Mouse (Mus musculus): ENCODE measurements around the gene H2al1m.
"Not testable (repeated sequence)": the region's sequence is repeated elsewhere in the genome, so short reads cannot be mapped to it uniquely, and the experiment has no call there.

H2al1m gene

DNA sequence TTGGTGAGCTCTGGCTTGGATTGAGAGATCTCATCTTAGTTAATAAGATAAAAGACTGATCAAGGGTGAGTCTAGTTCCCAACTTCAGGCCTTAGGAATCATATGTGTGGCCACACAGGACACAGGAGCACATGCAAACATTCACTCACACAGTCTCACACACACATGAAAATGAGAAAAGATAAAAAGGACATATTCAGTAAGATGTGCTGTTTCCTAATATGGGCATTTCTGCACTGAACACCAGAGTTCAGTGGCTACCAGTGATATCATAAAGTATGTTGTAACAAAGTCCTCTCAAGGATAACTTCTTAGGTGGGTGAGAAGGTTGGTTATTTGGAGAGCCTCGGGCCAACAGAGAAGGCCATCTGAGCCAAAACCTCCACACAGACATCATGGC is at the start of gene H2al1m:
TSS of gene H2al1m (plus strand) at position 301 of the 400 bp plus-strand sequence.
- not testable (repeated sequence) for DNase-seq

DNA sequence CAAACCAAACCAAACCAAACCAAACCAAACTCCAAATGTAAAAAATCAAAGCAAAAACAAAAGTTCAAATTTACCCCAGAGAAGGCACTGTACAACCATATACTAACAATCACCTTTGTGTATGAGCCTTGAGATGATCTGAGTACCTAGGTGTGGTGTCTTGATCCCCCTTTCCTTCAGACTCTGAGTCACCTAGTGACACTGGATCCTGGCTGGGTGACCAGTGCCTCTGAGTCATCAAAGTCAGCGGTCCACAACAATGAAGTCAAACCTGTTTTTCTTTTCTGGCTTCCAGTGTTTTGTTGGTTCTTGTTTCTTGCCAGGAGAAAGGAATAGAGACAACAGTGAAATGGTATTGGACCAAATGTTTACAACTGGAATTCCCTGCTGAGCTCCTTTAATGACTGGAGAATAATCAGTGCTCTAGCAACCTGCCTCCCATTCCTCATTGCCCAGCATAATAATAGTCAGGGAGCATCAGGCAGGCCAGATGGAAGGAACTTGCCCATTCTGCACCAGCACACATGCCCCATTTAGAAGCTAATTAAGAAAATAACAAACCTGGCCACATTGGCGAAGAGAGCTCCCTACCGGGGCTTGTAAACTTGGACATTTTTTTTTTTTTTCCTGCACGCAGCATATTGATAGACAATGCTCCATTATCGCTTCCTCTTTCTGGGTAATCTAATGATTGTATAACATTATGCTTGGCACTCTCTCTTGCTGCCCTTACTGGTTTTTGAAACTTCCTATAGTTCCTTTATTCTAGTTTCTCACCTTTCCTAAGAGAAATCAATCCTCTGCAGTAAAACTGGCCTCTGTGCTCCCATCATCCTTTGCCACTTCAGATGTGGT is 42.6 kb upstream of the H2al1m start:
- DNase-seq: no peak

DNA sequence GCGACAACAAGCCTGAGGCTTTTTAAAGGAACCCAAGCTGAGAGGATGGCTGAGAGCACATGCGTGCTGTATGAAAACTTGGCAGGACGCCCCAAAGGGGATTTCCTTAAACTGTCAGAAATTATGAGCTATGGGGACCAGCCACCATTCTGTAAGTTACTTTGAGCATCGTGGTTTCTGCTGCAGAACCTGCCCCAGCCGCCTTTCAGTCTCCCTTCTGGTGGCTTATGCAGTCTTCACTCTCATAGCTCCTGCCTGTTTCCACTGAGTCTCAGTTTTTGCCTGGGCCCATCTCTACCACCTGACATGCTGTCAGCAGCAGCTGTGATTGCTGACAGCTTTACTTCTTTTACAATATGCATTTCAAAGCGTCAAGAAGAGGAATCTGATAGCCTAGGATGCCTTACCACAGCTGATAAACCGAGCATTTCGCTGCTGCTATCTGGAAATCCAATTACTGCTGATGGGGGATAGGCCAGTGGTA is 40.1 kb upstream of the H2al1m start:
- no peak for DNase-seq

DNA sequence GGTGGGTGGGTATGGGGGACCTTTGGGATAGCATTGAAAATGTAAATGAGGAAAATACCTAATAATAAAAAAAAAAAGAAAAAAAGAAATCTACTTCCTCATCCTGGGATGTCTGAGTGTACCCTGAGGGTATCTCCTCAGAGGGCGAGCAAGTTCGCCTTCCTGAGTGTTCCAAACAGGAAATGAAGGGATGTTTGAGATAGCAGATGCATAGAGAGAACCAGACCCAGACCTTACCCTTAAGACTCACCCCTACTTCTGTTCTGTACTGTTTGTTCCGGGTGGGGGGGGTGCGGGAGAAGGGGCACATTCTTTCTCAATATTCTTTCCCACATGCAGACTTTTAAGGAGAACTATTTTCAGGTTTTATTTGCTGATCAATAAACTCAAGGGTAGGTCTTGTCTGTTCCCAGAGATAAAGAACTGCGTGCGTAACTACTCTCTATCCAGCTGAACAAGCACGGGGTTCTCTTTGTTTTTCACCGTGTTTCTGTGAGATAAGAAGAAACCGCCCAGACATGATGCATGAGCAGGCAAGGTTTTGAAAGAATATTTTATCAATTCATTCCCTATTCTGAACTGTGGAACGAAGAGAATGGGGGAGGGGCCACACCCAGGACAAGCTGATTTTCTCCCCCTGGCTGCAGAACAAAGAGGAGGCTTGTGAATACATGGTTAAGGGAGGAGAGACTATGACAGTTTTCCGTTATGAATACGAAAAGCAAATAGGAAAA is 38.8 kb upstream of the H2al1m start:
- DNase-seq: no peak

DNA sequence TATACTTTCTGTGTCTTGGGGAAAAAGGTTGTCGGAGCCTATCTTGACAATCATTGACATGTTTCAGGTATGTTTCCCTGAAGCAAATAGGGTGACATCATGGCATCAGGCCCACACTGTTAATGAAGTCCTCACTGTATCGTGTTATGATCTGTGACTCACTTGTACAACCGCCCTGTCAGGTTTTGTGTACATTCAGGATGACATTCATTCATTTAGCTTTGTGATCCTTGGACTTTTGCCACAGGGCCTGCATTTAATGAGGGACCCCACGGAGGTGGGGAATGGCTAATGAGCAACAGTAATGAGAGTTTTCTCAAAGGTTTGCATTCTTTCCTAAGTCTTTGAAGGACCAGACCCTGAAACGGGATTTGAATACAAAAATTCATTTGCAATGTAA is 34.7 kb upstream of the H2al1m start:
- DNase-seq: no peak

DNA sequence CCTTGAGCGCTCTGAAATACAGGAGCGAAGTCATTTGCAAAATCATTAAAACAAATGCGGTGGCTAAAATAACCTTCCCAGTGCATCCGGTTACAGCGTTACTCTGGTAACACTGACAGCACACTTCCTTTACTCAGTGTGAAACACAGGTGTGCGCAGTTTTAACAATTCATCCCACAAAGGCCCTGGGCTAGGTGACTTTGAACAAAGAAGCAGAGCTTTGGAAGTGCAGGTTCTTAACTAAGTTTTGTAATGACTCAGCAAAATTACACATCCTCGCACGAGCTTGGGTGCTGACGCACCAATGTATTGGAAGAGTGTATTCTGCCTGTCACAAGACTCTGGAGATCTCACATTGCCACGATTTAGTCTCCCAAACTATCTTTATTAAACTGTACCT is 29.6 kb upstream of the H2al1m start:
- DNase-seq: peak in 1 of 2 experiments; percentile 8

DNA sequence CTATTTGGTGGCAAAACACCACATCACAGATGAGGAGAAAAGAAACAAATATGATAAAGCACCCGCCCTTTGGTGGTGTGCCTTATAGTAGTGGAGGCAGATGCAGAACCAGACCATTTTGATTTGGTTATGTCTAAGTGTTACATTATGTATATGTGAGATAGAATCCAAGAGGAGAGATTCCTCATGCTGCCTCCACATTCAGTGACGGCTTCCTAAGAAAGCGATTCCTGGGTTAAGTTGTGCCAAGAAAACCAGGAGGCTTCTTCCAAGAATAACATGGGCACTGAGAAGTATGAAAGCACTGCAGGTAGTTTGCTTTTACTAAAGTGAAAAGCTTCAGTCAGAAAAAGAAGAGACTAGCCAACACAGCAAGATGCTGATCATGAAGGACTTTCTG is 28.7 kb upstream of the H2al1m start:
- no peak for DNase-seq

DNA sequence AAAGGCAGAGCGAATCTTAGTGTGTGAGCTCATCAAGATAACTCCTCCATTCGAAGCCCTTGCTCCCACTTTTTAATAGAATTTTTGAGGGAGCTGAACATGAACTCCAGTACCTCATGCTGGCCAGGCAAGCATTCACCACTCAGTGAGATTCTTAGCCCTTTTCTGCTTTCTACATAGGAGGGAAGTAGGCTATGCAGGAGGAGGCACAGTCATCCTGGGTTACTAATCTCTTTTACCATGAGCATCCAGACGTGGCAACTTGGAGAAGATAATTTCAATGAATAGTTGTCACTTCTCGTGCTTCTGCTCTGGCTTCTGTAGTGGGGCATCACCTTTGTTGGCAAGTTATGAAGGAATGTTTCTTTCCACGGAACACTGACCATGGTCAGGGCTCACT is 26.8 kb upstream of the H2al1m start, which contains the start of gene Gm14862:
TSS of gene Gm14862 (minus strand) at position 134 of the 400 bp plus-strand sequence.
- no peak for DNase-seq

DNA sequence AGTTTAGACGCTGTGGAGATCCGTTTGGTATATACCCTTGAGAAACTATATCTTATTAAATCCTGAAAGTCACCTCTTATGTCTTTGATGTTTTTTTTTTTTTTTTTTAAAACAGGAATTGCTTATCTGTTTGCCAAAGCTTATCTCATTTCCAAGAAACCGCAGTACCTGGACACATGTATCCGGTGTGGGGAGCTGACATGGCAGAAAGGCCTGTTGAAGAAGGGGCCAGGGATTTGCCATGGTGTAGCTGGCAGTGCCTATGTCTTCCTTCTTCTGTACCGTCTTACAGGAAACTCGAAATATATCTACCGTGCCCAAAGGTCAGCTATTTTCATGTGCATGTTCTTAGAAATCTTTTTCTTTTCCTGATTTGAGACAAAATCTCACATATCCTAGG is 25.7 kb upstream of the H2al1m start:
- no peak for DNase-seq

DNA sequence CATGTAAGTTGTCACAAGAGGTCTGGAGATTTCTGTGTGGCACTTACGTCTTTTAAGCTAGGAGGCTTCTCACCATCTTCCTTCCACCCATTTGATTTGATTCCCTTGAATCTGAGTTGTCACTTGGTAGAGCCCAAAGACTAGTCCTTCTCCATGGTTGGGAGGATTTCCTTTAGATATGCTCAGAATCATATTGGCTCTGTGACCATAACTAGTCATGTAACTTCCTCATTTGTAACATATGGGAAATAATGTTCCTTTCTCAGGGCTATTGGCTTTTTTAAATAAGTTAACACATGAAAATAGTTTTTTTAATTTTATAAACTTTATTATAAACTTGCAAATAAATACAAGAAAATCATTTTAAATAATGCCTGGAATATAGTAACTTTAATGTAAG is 24.3 kb upstream of the H2al1m start:
- DNase-seq: no peak

DNA sequence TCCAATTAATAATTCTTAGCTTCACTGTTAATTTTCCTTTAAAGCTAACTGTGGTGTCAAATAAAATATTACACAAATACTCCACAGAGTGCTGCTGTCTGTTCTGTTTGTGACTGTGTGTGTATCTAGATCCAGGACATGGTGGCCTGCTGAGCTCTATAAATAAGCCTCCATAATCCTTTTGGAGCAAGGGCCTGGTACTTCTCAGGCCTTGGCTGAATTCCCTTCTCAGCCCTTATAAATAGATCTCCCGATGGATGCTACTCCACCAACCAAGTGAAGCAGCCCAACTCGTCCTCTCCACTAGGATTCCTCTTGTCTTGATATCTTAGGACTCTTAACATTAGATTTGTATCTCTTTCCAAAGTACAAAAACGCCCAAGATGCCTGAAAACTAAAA is 12.5 kb upstream of the H2al1m start:
- DNase-seq: no peak

DNA sequence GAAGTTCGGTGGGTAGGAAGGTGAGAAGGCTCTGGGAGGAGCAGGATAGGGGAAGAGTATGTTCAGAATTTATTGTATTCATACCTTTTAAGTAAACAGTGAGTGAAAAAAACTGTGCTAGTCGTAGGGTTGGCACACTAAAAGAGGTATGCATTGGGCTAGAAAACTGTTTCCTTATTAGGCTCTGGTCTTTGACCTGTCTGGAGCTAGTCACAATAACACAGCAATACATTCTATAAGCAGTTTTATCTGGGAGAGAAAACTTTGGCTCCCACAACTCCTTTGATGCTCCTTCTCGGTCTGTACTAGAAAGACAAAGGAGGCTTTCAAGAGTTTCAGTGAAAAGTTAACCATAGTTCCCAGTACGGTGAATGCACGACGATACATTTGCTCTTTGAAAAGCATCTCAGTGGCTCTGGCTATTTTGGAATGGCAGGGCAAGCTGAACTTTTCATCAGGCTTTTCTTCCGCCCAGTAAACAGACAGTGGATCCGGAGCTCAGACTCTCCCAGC is 11.6 kb upstream of the H2al1m start:
- DNase-seq: no peak

DNA sequence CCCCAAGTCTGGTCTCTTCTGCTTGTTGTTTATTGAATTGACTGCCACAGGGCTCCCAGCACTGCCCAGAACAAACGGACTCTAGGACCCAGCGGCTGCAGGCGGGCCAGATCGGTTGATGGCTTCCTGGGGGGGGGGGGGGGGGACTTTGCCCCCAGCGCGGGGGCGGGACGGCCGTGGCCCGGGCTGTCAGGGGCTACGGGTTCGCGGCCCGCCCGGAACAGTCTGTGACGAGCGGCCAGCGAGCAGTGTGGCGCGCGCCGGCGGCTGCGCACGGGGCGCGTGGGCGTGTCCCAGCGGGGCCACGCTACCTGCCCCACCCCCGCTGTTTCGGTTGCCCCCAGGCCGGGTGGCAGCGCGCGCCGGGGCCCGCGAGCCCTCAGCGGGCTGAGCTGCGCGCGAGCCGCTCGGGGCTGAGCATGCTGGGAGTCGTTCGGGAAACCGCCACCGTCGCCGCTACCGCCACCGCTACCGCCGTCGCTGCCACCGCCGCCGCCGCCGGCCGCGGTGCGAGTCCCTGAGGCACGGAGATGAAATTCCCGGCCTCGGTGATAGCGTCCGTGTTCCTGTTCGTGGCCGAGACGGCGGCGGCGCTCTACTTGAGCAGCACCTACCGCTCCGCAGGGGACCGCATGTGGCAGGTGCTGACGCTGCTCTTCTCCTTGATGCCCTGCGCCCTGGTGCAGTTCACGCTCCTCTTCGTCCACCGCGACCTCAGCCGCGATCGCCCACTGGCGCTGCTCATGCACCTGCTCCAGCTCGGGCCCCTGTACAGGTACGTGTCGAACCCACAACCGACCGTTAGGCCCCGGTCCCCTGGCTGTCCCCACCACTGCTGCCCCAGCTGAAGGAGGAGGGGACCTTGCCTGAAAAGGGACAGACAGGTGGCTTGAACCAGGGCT is 10.9 kb upstream of the H2al1m start, which contains the start of gene Xk:
TSS of gene Xk (plus strand) at position 297 of the 902 bp plus-strand sequence.
- DNase-seq: peak; percentile 57 to 73

DNA sequence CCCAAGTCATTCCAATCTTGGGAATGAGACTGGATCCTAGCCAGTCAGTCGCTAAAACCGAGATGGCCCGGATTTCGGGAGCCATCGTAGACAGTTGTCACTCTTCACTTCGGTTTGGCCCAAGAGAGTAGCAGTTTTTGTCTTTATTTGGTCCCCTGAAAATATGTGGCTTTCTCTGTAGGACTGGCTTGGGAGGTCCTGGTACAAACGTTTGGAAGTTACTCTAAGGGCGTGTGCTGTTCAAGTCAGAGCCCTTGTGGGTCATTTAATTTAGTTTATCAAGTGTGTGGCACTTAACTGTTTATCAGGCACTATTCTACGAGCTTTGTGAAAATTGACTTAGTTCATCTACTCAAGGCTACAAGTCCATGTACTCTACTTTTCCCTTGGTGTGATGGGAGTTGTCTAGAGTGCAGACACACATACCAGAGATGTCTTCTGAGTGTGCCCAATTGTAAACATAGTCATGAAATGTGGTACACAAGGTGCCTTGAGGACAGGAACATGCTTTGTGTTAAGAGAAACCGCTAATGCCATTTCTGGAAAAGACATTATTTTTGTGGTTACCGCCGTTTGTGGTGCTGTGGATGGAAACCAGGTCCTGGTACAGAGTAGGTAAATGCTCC is 10.1 kb upstream of the H2al1m start:
- no peak for DNase-seq

DNA sequence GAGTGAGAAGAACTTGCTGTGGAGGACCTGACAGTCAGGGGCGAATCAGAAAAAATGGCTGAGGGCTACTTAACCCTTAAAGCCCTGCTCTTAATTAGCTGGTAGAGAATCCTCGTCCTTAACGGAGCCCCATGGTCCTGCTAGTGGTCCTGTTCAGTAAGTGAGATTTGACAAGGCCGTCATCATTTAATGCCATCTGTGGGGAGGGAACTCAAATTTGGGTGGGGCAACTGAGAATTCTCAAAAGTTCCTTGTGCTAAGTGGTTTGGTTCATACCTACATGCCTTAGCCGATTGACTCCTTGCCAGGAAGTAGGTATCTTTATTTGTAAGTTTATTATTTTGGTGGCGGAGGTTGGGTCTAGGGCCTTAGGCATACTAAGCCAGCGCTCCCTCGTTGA is 9.2 kb upstream of the H2al1m start:
- DNase-seq: no peak

DNA sequence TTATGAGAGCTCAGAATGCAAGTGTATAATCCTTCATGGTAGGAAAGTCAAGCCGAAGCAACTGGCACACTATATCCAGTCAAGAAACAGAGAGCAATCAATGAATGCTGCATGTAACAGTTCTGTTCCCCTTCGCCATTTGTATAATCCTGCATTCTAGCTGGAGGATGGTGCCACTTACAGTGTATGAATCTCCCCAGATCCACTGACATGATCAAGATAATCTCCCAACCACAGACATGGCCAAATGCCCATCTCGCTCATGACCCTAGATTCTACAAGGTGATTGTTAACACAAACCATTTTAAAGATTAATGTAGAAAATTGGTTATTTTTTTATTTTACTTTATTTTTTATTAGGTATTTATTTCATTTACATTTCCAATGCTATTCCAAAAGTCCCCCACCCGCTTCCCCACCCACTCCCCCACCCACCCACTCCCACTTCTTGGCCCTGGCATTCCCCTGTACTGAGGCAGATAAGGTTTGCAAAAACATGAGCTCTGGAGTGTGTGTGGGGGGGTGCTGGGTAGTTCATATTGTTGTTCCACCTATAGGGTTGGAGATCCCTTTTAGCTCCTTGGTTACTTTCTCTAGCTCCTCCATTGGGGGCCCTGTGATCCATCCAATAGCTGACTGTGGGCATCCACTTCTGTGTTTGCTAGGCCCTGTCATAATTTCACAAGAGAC is 9.7 kb downstream of the H2al1m start:
- not testable (repeated sequence) for DNase-seq

DNA sequence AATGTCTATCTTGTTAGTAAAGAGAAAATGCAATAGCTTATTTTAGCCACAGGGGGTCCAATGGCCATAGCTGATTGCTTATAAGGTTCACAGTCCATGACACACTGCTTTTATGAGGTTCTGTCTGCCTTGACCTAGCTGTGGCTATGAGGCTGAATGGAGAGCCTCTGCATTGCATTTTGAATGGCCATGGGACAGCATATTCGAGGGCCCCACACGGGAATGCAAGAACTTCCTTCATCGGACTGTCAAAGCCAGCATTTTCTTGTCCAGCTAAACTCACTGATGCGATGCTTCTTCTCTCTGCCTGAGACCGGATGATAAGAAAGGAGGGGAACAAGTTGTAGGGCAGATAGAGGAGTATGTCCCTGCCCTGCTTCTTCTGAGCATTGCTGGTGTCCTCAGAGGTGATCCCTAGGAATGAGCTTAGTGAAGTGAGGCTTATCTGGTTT is 14.9 kb downstream of the H2al1m start:
- DNase-seq: no peak

DNA sequence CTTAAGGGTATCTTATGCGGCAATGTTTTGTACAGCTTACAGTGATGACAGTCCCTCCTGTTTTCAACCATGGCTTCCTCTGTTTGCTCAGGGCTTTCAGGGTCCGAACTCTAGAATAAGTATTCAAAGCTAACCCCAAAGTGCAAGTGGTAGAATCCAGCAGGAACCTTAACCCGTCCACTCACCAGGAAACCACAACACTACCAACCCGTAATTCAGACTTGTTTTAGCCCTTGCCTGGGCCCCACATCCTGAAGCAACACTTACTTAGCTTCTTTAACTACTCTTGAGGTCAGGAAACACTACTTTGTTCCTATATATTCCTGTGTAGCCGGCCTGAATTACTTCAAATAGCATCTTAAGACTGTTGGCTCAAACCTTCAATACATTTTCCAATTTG is 19.2 kb downstream of the H2al1m start:
- DNase-seq: no peak

DNA sequence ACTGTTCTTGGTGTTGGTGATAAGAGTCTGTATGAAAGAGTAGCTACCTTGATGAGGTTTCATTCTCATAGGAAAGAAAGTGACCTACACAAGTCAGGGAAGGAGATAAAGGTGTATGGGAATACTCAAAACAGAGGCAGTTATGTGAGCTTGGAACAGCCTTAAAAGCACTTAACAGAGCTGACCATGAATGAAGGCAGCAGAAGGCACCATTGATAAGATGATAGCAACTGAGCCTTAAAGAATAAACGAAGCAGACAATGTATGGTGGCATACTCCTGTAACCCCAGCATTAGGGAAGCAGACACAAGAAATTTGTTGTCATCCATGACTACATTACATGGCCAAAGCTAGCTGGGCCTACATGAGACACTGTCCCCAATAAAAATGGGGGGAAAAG is 19.9 kb downstream of the H2al1m start:
- no peak for DNase-seq

DNA sequence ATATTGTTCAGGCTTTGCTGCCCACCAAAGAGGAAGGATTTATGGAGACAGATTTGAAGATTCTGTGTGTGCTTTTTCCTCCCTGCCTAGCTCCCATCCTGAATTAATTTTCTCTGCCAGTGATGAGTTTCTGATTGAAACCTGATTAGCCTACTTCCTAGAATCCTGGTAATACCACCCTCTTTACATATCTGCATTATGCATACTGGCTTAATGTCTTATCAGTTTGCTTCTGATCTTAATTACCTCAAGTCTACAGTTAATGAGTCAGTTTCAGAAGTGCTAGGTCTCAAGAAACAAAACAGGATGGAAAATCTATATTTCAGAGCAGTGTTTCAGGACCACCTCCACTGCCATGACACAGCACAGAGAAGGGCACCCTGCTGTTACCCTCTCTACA is 32.9 kb downstream of the H2al1m start:
- not testable (repeated sequence) for DNase-seq

DNA sequence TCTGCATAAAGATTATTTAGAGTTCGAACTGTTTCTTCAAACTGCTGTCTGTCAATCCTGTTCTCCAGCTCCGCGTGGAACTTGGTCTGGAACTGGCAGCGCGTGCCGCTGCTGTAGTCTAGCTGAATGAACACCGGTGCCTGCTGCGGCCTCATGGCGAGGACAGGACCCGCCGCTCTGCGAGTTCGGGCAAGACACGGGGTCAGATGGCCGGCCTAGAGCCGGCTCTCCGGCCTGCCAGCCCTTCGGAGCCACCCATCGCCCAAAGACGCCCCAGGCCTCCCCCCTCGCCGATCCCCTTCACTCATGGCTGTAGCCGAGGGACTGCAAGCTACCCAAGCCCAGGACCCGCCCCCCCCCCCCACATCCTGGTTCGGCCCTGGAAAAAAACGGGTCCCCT is 44.4 kb downstream of the H2al1m start:
- DNase-seq: not testable (repeated sequence)
